Mouse (Mus musculus) midbrain, embryonic 15.5 days (tissue): ENCODE measurements around the gene Hacd2. TPM values are rescaled to one million over a fixed set of nuclear protein-coding genes. Genes with fewer than 3 reads are reported as not detected.
A peak's percentile ranks its signal among the peaks of the same experiment; 100 is the strongest.

Experiments
- ATAC-seq: fragments of 200-750 bp; cut with Nextera tagmentation; replicated peaks from 2 replicates; pipeline ENCODE4 v1.8.0; 2017; ENCODE audit warnings: moderate TSS enrichment
- H3K27ac ChIP-seq: fragments of 300-500 bp; sonication (generic); 2 replicates; pipeline ENCODE4 v1.5.1; 2015; ENCODE audit warnings: mild to moderate bottlenecking, inconsistent platforms
- H3K27me3 ChIP-seq: fragments of 300-500 bp; sonication (generic); replicated peaks from 2 replicates; pipeline ENCODE4 v1.6.1; 2015; ENCODE audit warnings: inconsistent platforms
- H3K36me3 ChIP-seq: fragments of 300-500 bp; sonication (generic); replicated peaks from 2 replicates; pipeline ENCODE4 v1.6.1; 2015; ENCODE audit warnings: inconsistent platforms
- H3K4me1 ChIP-seq: fragments of 300-500 bp; sonication (generic); 2 replicates; pipeline ENCODE4 v1.6.1; 2015; ENCODE audit warnings: inconsistent platforms
- H3K4me2 ChIP-seq: fragments of 300-500 bp; sonication (generic); 2 replicates; pipeline ENCODE4 v1.6.1; 2015; ENCODE audit warnings: inconsistent platforms, mild to moderate bottlenecking, moderate library complexity
- H3K4me3 ChIP-seq: fragments of 300-500 bp; sonication (generic); 2 replicates; pipeline ENCODE4 v1.5.1; 2015; ENCODE audit warnings: mild to moderate bottlenecking, inconsistent platforms
- H3K9ac ChIP-seq: fragments of 300-500 bp; sonication (generic); 2 replicates; pipeline ENCODE4 v1.6.1; 2015; ENCODE audit warnings: mild to moderate bottlenecking, inconsistent platforms
- H3K9me3 ChIP-seq: fragments of 300-500 bp; sonication (generic); 2 replicates; pipeline ENCODE4 v1.6.1; 2016; ENCODE audit warnings: inconsistent platforms
- WGBS: fragments of 180-500 bp; shearing (Covaris S2); methylation state at CpG from one replicate; pipeline ENCODE4 v1.1.7; 2015; ENCODE audit warnings: mixed read lengths; 5-methylcytosine and 5-hydroxymethylcytosine counted together
- polyA plus RNA-seq: library from polyadenylated mRNA; unstranded; fragments of >200 nt; fragmentation: Nextera tagmentation; extraction: Ambion mirVana; gene quantifications from 2 replicates; pipeline ENCODE4 v1.2.1, GENCODE M21; 2015

The Hacd2 gene
- polyA plus RNA-seq, 1 experiment from 2014 or later, result 42.6 TPM

GRCm38 (mm10) chr16:34994641-34995141, 27.5 kb upstream of the Hacd2 start:
- H3K9ac ChIP-seq, result no peak overlapping the region
- ATAC-seq, result no peak
- 70% methylated on average over 9 of the region's 9 CpGs for WGBS
- H3K27ac ChIP-seq, result no peak overlapping the region
- no peaks in the 10 kb centered on the region for H3K9me3 ChIP-seq
- H3K4me3 ChIP-seq, result no peak overlapping the region
- H3K27me3 ChIP-seq, result no peaks in the 10 kb centered on the region
- H3K4me2 ChIP-seq, result no peak overlapping the region
- H3K4me1 ChIP-seq, result no peaks in the 10 kb centered on the region
- H3K36me3 ChIP-seq, result no peaks in the 10 kb centered on the region

GRCm38 (mm10) chr16:34996133-34996532, 26.1 kb upstream of the Hacd2 start:
- WGBS, result 64% methylated on average over 5 of the region's 5 CpGs
- H3K9ac ChIP-seq, result no peak overlapping the region
- H3K4me2 ChIP-seq, result no peak overlapping the region
- H3K36me3 ChIP-seq, result no peaks in the 10 kb centered on the region
- no peaks in the 10 kb centered on the region for H3K9me3 ChIP-seq
- no peak overlapping the region for H3K27ac ChIP-seq
- no peak for ATAC-seq
- H3K4me1 ChIP-seq, result peaks cover 12% of the 10 kb centered on the region
- no peak overlapping the region for H3K4me3 ChIP-seq
- no peaks in the 10 kb centered on the region for H3K27me3 ChIP-seq

GRCm38 (mm10) chr16:34997052-34997451, 25.2 kb upstream of the Hacd2 start:
- H3K4me2 ChIP-seq, result no peak overlapping the region
- H3K4me1 ChIP-seq, result peaks cover 16% of the 10 kb centered on the region
- H3K9ac ChIP-seq, result no peak overlapping the region
- WGBS, result 77% methylated on average over 4 of the region's 4 CpGs
- no peaks in the 10 kb centered on the region for H3K9me3 ChIP-seq
- no peak overlapping the region for H3K27ac ChIP-seq
- H3K27me3 ChIP-seq, result no peaks in the 10 kb centered on the region
- no peak for ATAC-seq
- H3K4me3 ChIP-seq, result no peak overlapping the region
- no peaks in the 10 kb centered on the region for H3K36me3 ChIP-seq

GRCm38 (mm10) chr16:34997576-34997975, 24.7 kb upstream of the Hacd2 start:
- Histone ChIP-seq H3K4me3 (no peak overlapping the region), H3K27ac (no peak overlapping the region), H3K27me3 (no peaks in the 10 kb centered on the region), H3K9ac (no peak overlapping the region), H3K4me2 (no peak overlapping the region), H3K4me1 (peaks cover 16% of the 10 kb centered on the region), H3K9me3 (no peaks in the 10 kb centered on the region), H3K36me3 (no peaks in the 10 kb centered on the region)
- WGBS, result 72% methylated on average over 10 of the region's 10 CpGs
- ATAC-seq, result no peak

- no peak for ATAC-seq
- WGBS, result 68% methylated on average over 3 of the region's 3 CpGs
- Histone ChIP-seq H3K27ac (no peak overlapping the region), H3K4me1 (peaks cover 16% of the 10 kb centered on the region), H3K27me3 (no peaks in the 10 kb centered on the region), H3K9ac (no peak overlapping the region), H3K4me2 (no peak overlapping the region), H3K36me3 (no peaks in the 10 kb centered on the region), H3K9me3 (no peaks in the 10 kb centered on the region), H3K4me3 (no peak overlapping the region)
Observed at GRCm38 (mm10) chr16:34999016-34999415, 23.2 kb upstream of the Hacd2 start.

- Histone ChIP-seq H3K9ac (no peak overlapping the region), H3K4me1 (peaks cover 16% of the 10 kb centered on the region), H3K27ac (no peak overlapping the region), H3K4me2 (peak overlapping the region; percentile 30; the same call in 1 of the 2 replicates), H3K9me3 (no peaks in the 10 kb centered on the region), H3K36me3 (no peaks in the 10 kb centered on the region), H3K27me3 (no peaks in the 10 kb centered on the region), H3K4me3 (no peak overlapping the region)
- 50% methylated on average over 11 of the region's 11 CpGs for WGBS
- ATAC-seq, result no peak
Observed at GRCm38 (mm10) chr16:34999986-35000385, 22.2 kb upstream of the Hacd2 start.

- Histone ChIP-seq H3K36me3 (no peaks in the 10 kb centered on the region), H3K9me3 (no peaks in the 10 kb centered on the region), H3K4me1 (peaks cover 16% of the 10 kb centered on the region), H3K27ac (no peak overlapping the region), H3K27me3 (no peaks in the 10 kb centered on the region), H3K9ac (no peak overlapping the region), H3K4me2 (peak overlapping the region; percentile 30), H3K4me3 (no peak overlapping the region)
- 0 out of 2 replicates have a peak, but pooled peaks have one; percentile 39 for ATAC-seq
- WGBS, result 11% methylated on average over 10 of the region's 10 CpGs
Observed at GRCm38 (mm10) chr16:35000923-35001560, 21.2 kb upstream of the Hacd2 start.

- H3K9ac ChIP-seq, result no peak overlapping the region
- H3K4me3 ChIP-seq, result no peak overlapping the region
- H3K4me2 ChIP-seq, result no peak overlapping the region
- no peaks in the 10 kb centered on the region for H3K9me3 ChIP-seq
- 72% methylated on average over 5 of the region's 5 CpGs for WGBS
- no peak overlapping the region for H3K27ac ChIP-seq
- no peaks in the 10 kb centered on the region for H3K36me3 ChIP-seq
- peaks cover 16% of the 10 kb centered on the region for H3K4me1 ChIP-seq
- no peak for ATAC-seq
- H3K27me3 ChIP-seq, result no peaks in the 10 kb centered on the region
Observed at GRCm38 (mm10) chr16:35004356-35004755, 17.9 kb upstream of the Hacd2 start.

GRCm38 (mm10) chr16:35004756-35005155, 17.5 kb upstream of the Hacd2 start:
- no peak overlapping the region for H3K4me3 ChIP-seq
- no peak overlapping the region for H3K4me2 ChIP-seq
- H3K9me3 ChIP-seq, result no peaks in the 10 kb centered on the region
- WGBS, result 88% methylated on average over 2 of the region's 2 CpGs
- ATAC-seq, result no peak
- no peak overlapping the region for H3K27ac ChIP-seq
- H3K36me3 ChIP-seq, result no peaks in the 10 kb centered on the region
- H3K9ac ChIP-seq, result no peak overlapping the region
- no peaks in the 10 kb centered on the region for H3K27me3 ChIP-seq
- H3K4me1 ChIP-seq, result peaks cover 16% of the 10 kb centered on the region

- Histone ChIP-seq H3K9ac (no peak overlapping the region), H3K4me3 (no peak overlapping the region), H3K27ac (no peak overlapping the region), H3K36me3 (no peaks in the 10 kb centered on the region), H3K4me1 (peaks cover 3% of the 10 kb centered on the region), H3K4me2 (no peak overlapping the region), H3K9me3 (no peaks in the 10 kb centered on the region), H3K27me3 (no peaks in the 10 kb centered on the region)
- WGBS, result 87% methylated on average over 5 of the region's 5 CpGs
- no peak for ATAC-seq
Observed at GRCm38 (mm10) chr16:35006251-35006650, 16.0 kb upstream of the Hacd2 start.

- Histone ChIP-seq H3K4me3 (no peak overlapping the region), H3K9ac (no peak overlapping the region), H3K9me3 (no peaks in the 10 kb centered on the region), H3K4me2 (no peak overlapping the region), H3K4me1 (no peaks in the 10 kb centered on the region), H3K27ac (no peak overlapping the region), H3K27me3 (no peaks in the 10 kb centered on the region), H3K36me3 (no peaks in the 10 kb centered on the region)
- WGBS, result 70% methylated on average over 1 of the region's 1 CpGs
- ATAC-seq, result no peak
Observed at GRCm38 (mm10) chr16:35007361-35007760, 14.9 kb upstream of the Hacd2 start.

GRCm38 (mm10) chr16:35008447-35008846, 13.8 kb upstream of the Hacd2 start:
- ATAC-seq, result no peak
- H3K4me2 ChIP-seq, result no peak overlapping the region
- H3K4me1 ChIP-seq, result no peaks in the 10 kb centered on the region
- H3K27me3 ChIP-seq, result no peaks in the 10 kb centered on the region
- H3K36me3 ChIP-seq, result no peaks in the 10 kb centered on the region
- H3K4me3 ChIP-seq, result no peak overlapping the region
- no peaks in the 10 kb centered on the region for H3K9me3 ChIP-seq
- no peak overlapping the region for H3K27ac ChIP-seq
- no peak overlapping the region for H3K9ac ChIP-seq

- Histone ChIP-seq H3K27ac (no peak overlapping the region), H3K27me3 (peaks cover 3% of the 10 kb centered on the region; the same call in 1 of the 2 replicates), H3K9ac (no peak overlapping the region), H3K4me3 (no peak overlapping the region), H3K36me3 (no peaks in the 10 kb centered on the region), H3K4me2 (no peak overlapping the region), H3K4me1 (no peaks in the 10 kb centered on the region), H3K9me3 (no peaks in the 10 kb centered on the region; the same call in 1 of the 2 replicates)
- no peak for ATAC-seq
- 91% methylated on average over 2 of the region's 2 CpGs for WGBS
Observed at GRCm38 (mm10) chr16:35013501-35013900, 8.7 kb upstream of the Hacd2 start.
